Mouse (Mus musculus): ENCODE data around the gene Cdk5.

- TF ChIP-seq POLR2A (IDR thresholded peaks at IDR 0.05; ENCODE audit: control insufficient read depth, low read depth, low read length): no peak
- no peak for TF ChIP-seq CTCF (IDR thresholded peaks at IDR 0.05; ENCODE audit: control insufficient read depth, insufficient read depth, insufficient replicate concordance, low read depth, low read length)
These were observed 43.8 kb downstream of the Cdk5 start for GRCm38 (mm10) chr5:24379501-24379900.

Measured in testis, adult 2 months (tissue).